Mouse (Mus musculus): ENCODE data around the gene D6Ertd527e. TPM values are rescaled to one million over a fixed set of nuclear protein-coding genes. Genes with fewer than 3 reads are reported as not detected.
"Not testable (repeated sequence)": the region's sequence is repeated elsewhere in the genome, so short reads cannot be mapped to it uniquely, and the experiment has no call there.

D6Ertd527e gene
- polyA plus RNA-seq, 1 experiment from 2014 or later = 0.19 TPM

DNA sequence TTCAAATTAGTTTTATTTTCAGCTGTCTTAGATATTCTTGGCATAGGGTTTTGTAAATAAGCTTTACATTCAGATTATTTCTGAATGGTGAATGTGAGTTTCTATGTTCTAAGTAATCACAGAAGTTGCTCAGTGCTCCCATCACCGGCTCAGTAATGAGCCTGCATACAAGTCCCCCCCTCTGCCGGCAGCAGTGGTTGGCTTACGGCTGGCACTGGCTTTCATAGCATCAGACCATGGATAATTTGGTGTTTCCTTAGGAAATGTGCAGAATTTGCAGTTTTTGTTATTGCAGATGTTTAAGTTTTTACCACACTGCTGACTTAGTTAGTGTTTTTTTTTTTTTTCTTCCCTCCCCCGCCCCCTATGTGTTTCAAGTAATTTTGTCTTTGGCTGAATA is 25.1 kb upstream of the D6Ertd527e start:
- H3K9me3 ChIP-seq (ENCODE audit: control insufficient read depth, low read length) = no peaks in the 10 kb centered on the region
- no peak overlapping the region for H3K4me3 ChIP-seq (ENCODE audit: low read depth, low read length)
- no peak overlapping the region for H3K27ac ChIP-seq (ENCODE audit: low read depth, low read length)
- H3K9ac ChIP-seq (ENCODE audit: low read depth, low read length) = no peak overlapping the region
- peaks cover 30% of the 10 kb centered on the region for H3K36me3 ChIP-seq (ENCODE audit: control insufficient read depth, insufficient read depth, low read length)
- H3K4me2 ChIP-seq = no peak overlapping the region
- ATAC-seq (replicated peaks; ENCODE audit: low FRiP score) (no peak), DNase-seq (ENCODE audit: low spot score) (no peak)
- H3K27me3 ChIP-seq (replicated peaks; ENCODE audit: control insufficient read depth, insufficient read depth, low read length) = no peaks in the 10 kb centered on the region
- WGBS = 87% methylated on average over 4 of the region's 4 CpGs
- peaks cover under 1% of the 10 kb centered on the region for H3K4me1 ChIP-seq (replicated peaks; ENCODE audit: control insufficient read depth, insufficient read depth, low read length)

DNA sequence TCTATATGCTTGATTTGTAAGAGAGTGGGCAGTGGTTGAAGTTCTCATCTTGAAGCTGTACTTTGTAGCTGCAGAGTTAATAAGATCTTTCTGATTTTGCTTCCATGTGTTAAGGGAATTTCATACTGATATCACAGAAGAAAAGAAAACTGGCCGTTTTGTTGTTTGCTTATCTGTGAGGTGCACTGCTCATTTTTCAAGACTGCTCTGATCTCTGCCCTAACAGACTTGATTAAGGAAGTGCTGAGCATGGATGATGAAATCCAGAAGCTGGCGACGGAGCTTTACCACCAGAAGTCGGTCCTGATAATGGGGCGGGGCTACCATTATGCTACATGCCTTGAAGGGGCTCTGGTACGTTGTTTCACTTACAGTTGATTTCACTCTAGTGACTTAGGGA is 19.5 kb upstream of the D6Ertd527e start:
- ATAC-seq (replicated peaks; ENCODE audit: low FRiP score) (peak; percentile 90), DNase-seq (ENCODE audit: low spot score) (peak; percentile 36)
- no peak overlapping the region for H3K4me3 ChIP-seq (ENCODE audit: low read depth, low read length)
- H3K27me3 ChIP-seq (replicated peaks; ENCODE audit: control insufficient read depth, insufficient read depth, low read length) = no peaks in the 10 kb centered on the region
- WGBS = 27% methylated on average over 6 of the region's 6 CpGs
- H3K27ac ChIP-seq (ENCODE audit: low read depth, low read length) = no peak overlapping the region
- no peaks in the 10 kb centered on the region for H3K9me3 ChIP-seq (ENCODE audit: control insufficient read depth, low read length)
- peaks cover 23% of the 10 kb centered on the region; the same call in 1 of the 2 replicates for H3K36me3 ChIP-seq (ENCODE audit: control insufficient read depth, insufficient read depth, low read length)
- H3K4me1 ChIP-seq (replicated peaks; ENCODE audit: control insufficient read depth, insufficient read depth, low read length) = peaks cover 10% of the 10 kb centered on the region
- no peak overlapping the region for H3K4me2 ChIP-seq
- no peak overlapping the region for H3K9ac ChIP-seq (ENCODE audit: low read depth, low read length)

DNA sequence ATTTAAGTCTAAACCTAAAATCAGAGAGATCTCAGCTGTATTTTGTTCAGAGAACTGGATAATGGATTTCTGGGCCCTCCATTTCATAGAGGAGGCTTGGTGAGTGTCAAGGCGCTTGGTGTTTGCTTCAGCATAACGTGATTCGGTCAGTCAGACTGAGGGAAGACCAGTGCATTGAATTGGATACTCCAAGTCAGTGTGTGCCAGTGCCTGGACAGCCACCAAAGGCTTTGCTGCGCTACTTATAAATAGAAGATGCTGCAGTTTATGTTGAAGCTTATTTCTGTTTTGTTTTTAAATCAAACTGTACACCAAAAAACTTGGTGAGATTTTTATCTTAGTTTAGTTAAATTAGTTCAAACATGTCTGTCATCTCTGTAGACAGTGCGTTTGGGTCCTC is 16.2 kb upstream of the D6Ertd527e start:
- Histone ChIP-seq H3K27ac (ENCODE audit: low read depth, low read length) (no peak overlapping the region), H3K4me3 (ENCODE audit: low read depth, low read length) (no peak overlapping the region), H3K4me2 (no peak overlapping the region), H3K9me3 (ENCODE audit: control insufficient read depth, low read length) (no peaks in the 10 kb centered on the region), H3K9ac (ENCODE audit: low read depth, low read length) (no peak overlapping the region), H3K36me3 (ENCODE audit: control insufficient read depth, insufficient read depth, low read length) (peaks cover 17% of the 10 kb centered on the region; the same call in 1 of the 2 replicates), H3K27me3 (replicated peaks; ENCODE audit: control insufficient read depth, insufficient read depth, low read length) (no peaks in the 10 kb centered on the region), H3K4me1 (replicated peaks; ENCODE audit: control insufficient read depth, insufficient read depth, low read length) (peaks cover 14% of the 10 kb centered on the region)
- 87% methylated on average over 5 of the region's 5 CpGs for WGBS
- DNase-seq (ENCODE audit: low spot score) (no peak), ATAC-seq (replicated peaks; ENCODE audit: low FRiP score) (no peak)

DNA sequence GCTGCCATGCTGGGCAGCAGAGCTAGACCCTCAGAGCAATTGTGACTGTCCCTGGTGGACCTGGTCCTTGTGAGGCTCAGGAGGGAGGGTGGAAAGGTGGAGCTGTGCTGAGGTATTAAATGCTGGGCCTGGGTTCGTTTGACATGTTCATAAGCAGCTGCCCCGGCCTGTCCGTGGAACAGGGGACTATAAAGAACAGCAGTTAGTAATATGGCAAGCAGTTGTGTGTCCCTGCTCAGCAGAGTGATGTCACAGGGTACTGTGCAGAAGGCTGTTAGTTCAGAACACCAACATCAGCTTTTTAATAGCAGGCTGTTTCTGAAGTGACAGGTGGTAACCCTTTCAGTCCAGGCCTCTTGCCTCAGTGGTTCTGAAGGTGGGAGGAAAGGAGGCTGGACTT is 13.7 kb upstream of the D6Ertd527e start:
- peaks cover 9% of the 10 kb centered on the region; the same call in 1 of the 2 replicates for H3K36me3 ChIP-seq (ENCODE audit: control insufficient read depth, insufficient read depth, low read length)
- peaks cover 5% of the 10 kb centered on the region for H3K4me1 ChIP-seq (replicated peaks; ENCODE audit: control insufficient read depth, insufficient read depth, low read length)
- no peak overlapping the region for H3K4me3 ChIP-seq (ENCODE audit: low read depth, low read length)
- WGBS = 84% methylated on average over 3 of the region's 3 CpGs
- ATAC-seq (replicated peaks; ENCODE audit: low FRiP score) = no peak
- no peaks in the 10 kb centered on the region for H3K27me3 ChIP-seq (replicated peaks; ENCODE audit: control insufficient read depth, insufficient read depth, low read length)
- no peak overlapping the region for H3K27ac ChIP-seq (ENCODE audit: low read depth, low read length)
- H3K9ac ChIP-seq (ENCODE audit: low read depth, low read length) = no peak overlapping the region
- DNase-seq (ENCODE audit: low spot score) = no peak
- H3K4me2 ChIP-seq = no peak overlapping the region
- H3K9me3 ChIP-seq (ENCODE audit: control insufficient read depth, low read length) = no peaks in the 10 kb centered on the region

DNA sequence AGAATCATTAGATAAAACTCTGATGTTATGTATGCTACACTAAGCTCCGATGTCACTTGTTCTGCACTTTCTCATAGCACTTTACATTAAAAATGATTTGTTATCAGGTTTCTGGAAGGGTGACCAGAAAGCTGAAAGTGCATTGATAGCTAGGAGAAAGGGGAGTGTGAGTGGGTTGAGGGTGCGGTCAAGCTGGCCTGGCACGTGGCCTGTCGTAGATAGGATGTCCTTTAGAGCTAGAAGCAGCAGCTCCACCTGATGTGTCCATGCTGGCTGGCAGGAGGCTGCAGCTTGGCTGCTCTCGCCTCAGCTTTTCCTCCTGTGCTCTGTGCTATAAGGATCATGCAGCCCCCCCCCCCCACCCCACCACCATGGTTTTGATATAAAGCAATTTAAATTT is 12.1 kb upstream of the D6Ertd527e start:
- H3K4me2 ChIP-seq = no peak overlapping the region
- ATAC-seq (replicated peaks; ENCODE audit: low FRiP score) (peak; percentile 65; the same call in 1 of the 2 replicates), DNase-seq (ENCODE audit: low spot score) (no peak)
- no peak overlapping the region for H3K27ac ChIP-seq (ENCODE audit: low read depth, low read length)
- peaks cover 5% of the 10 kb centered on the region for H3K4me1 ChIP-seq (replicated peaks; ENCODE audit: control insufficient read depth, insufficient read depth, low read length)
- H3K27me3 ChIP-seq (replicated peaks; ENCODE audit: control insufficient read depth, insufficient read depth, low read length) = no peaks in the 10 kb centered on the region
- no peak overlapping the region for H3K4me3 ChIP-seq (ENCODE audit: low read depth, low read length)
- H3K9me3 ChIP-seq (ENCODE audit: control insufficient read depth, low read length) = no peaks in the 10 kb centered on the region
- whole genome bisulfite sequencing = 56% methylated on average over 5 of the region's 5 CpGs
- H3K36me3 ChIP-seq (ENCODE audit: control insufficient read depth, insufficient read depth, low read length) = peaks cover 6% of the 10 kb centered on the region; the same call in 1 of the 2 replicates
- no peak overlapping the region for H3K9ac ChIP-seq (ENCODE audit: low read depth, low read length)

DNA sequence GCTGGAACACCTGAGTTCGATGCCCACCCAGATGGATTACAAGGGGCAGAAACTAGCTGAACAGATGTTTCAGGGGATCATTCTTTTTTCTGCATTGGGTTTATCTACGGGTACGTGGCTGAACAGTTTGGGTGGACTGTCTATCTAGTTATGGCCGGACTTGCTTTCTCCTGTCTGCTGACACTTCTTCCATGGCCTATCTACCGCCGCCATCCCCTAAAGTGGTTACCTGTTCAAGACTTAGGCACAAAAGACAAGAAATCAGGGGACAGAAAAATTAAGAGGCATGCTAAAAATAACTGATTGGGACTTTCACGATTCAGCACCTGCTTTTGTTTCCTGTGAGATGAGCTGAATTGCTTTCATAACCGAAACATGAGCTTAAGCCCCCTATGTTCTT is 10.9 kb upstream of the D6Ertd527e start:
- not testable (repeated sequence) for H3K9ac ChIP-seq (ENCODE audit: low read depth, low read length); H3K4me3 ChIP-seq (ENCODE audit: low read depth, low read length); H3K4me1 ChIP-seq (replicated peaks; ENCODE audit: control insufficient read depth, insufficient read depth, low read length); DNase-seq (ENCODE audit: low spot score); H3K4me2 ChIP-seq; ATAC-seq (replicated peaks; ENCODE audit: low FRiP score); H3K27ac ChIP-seq (ENCODE audit: low read depth, low read length); H3K36me3 ChIP-seq (ENCODE audit: control insufficient read depth, insufficient read depth, low read length); H3K27me3 ChIP-seq (replicated peaks; ENCODE audit: control insufficient read depth, insufficient read depth, low read length); H3K9me3 ChIP-seq (ENCODE audit: control insufficient read depth, low read length)
- 76% methylated on average over 8 of the region's 8 CpGs for WGBS

DNA sequence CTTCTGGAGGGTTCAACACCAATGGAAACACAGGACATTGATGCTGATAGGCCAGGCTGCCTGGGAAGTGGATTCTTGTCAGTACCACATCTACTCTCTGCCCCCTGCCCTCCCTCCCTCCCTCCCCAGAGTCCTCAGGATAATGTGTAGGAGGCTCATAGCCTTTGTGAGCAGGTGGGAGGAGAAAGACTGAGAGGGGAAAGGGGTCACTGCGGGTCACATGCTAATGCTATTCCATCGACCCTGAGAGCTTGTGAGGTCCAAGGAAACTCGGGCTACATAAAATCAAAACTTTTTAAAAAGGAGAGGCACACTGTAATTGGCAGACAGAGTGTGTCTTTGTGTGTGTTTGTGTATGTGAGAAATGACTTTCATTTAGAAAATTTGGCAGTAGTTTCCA is 5.3 kb upstream of the D6Ertd527e start:
- Histone ChIP-seq H3K4me1 (replicated peaks; ENCODE audit: control insufficient read depth, insufficient read depth, low read length) (peaks cover 8% of the 10 kb centered on the region), H3K4me3 (ENCODE audit: low read depth, low read length) (no peak overlapping the region), H3K27ac (ENCODE audit: low read depth, low read length) (no peak overlapping the region), H3K9ac (ENCODE audit: low read depth, low read length) (no peak overlapping the region), H3K4me2 (no peak overlapping the region), H3K9me3 (ENCODE audit: control insufficient read depth, low read length) (no peaks in the 10 kb centered on the region), H3K27me3 (replicated peaks; ENCODE audit: control insufficient read depth, insufficient read depth, low read length) (no peaks in the 10 kb centered on the region), H3K36me3 (ENCODE audit: control insufficient read depth, insufficient read depth, low read length) (no peaks in the 10 kb centered on the region)
- DNase-seq (ENCODE audit: low spot score) (no peak), ATAC-seq (replicated peaks; ENCODE audit: low FRiP score) (no peak)
- 40% methylated on average over 3 of the region's 3 CpGs for WGBS

DNA sequence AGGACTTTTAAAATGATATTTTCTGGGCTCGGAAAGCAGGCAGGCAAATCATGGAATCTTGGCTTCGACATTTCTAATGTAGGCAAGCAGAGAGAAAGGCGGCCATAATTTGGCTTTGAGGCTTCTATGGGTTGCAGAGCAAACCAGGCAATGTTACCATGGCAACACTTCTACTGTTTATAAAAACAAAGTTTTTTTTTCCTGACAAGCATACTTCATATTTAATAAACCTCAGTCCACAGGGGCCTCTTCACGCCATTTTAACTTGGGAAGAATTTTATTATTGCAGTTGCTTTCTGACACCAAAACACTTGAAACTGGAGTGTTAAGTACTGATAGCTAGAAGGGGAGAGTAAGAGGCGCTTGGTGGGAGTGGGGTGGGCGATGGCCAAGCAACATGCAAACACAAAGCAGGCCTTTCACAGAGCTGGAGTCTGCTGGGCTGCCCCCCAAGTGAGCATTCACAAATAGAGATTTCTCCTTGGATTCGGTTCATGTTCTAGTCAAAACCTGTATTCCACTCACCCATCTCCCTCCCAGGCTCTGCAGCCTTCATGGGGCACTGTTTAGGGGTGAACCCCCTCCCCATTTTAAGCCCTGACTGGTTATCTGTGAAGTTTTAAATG is 4.8 kb upstream of the D6Ertd527e start:
- ATAC-seq (replicated peaks; ENCODE audit: low FRiP score) = no peak
- H3K4me3 ChIP-seq (ENCODE audit: low read depth, low read length) = no peak overlapping the region
- no peaks in the 10 kb centered on the region for H3K27me3 ChIP-seq (replicated peaks; ENCODE audit: control insufficient read depth, insufficient read depth, low read length)
- 75% methylated on average over 7 of the region's 7 CpGs for WGBS
- H3K4me2 ChIP-seq = no peak overlapping the region
- peaks cover 8% of the 10 kb centered on the region for H3K4me1 ChIP-seq (replicated peaks; ENCODE audit: control insufficient read depth, insufficient read depth, low read length)
- H3K9me3 ChIP-seq (ENCODE audit: control insufficient read depth, low read length) = no peaks in the 10 kb centered on the region
- DNase-seq (ENCODE audit: low spot score) = no peak
- H3K27ac ChIP-seq (ENCODE audit: low read depth, low read length) = no peak overlapping the region
- no peaks in the 10 kb centered on the region for H3K36me3 ChIP-seq (ENCODE audit: control insufficient read depth, insufficient read depth, low read length)
- no peak overlapping the region for H3K9ac ChIP-seq (ENCODE audit: low read depth, low read length)

DNA sequence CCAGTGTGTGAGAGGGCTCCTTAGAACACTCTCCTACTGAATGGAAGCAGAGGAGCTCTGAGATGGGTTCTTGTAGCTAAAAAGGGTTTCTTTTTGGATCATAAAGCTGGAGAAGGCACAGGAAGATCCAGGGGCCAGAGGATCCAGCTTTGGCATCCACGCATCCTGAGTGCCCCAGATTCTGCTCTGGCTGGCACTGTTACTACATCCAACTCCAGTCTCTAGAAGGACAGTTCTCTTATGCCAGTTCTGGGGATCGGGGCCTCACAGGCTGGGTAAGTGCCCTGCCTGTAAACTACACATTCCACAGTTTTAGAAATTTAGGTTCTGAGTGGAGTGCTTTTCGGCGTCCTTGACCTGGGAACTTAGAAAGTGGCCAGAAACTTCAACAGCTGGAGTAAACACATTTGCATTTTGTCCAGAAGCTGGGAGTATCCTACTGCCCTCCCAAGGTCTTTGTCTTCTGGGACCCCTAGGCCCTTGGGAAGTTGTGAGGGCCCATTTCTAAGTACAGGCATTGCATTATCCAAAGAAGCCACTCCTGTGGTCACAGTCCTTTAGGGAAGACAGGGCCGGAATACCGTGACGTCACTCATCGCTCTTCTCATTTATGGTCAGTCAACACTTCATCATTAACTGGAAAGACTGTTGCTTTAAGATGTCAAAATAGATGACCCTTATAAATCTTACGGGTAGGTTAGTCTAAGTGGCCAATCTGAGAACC is 4.1 kb upstream of the D6Ertd527e start:
- Histone ChIP-seq H3K9me3 (ENCODE audit: control insufficient read depth, low read length) (no peaks in the 10 kb centered on the region), H3K36me3 (ENCODE audit: control insufficient read depth, insufficient read depth, low read length) (no peaks in the 10 kb centered on the region), H3K4me2 (no peak overlapping the region), H3K27ac (ENCODE audit: low read depth, low read length) (no peak overlapping the region), H3K9ac (ENCODE audit: low read depth, low read length) (no peak overlapping the region), H3K4me1 (replicated peaks; ENCODE audit: control insufficient read depth, insufficient read depth, low read length) (peaks cover 8% of the 10 kb centered on the region), H3K27me3 (replicated peaks; ENCODE audit: control insufficient read depth, insufficient read depth, low read length) (no peaks in the 10 kb centered on the region), H3K4me3 (ENCODE audit: low read depth, low read length) (no peak overlapping the region)
- no peak for ATAC-seq (replicated peaks; ENCODE audit: low FRiP score)
- no peak for DNase-seq (ENCODE audit: low spot score)
- 86% methylated on average over 9 of the region's 9 CpGs for WGBS
